Mouse (Mus musculus): ENCODE measurements at regions not wholly inside any gene's neighbourhood (a gene's known extent, or its start where the extent isn't known, plus 50 kb on each side); places are given as distances from the start of the nearest gene placed in this dataset.
"Not testable (repeated sequence)": the region's sequence is repeated elsewhere in the genome, so short reads cannot be mapped to it uniquely, and the experiment has no call there.

DNA sequence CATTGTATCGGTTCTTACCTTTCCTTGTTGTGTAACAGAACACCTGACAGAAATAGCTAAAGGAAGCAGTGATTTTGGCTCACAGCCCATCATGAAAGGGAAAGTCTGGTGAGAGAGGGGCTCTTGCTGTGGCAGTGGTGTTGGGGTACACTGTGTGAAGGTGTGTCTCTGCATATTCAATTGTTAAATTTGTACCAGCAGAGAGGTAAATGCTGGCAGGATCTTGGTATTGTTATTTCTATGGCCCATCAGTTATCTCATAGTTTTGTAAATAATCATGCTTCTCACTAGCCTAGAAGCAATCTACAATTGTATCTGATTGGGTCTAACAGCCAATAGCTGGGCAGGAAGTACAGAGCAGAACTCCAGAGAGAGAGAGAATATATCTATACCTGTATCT is 95.7 kb downstream of the Mfap3l start:
- no peak for DNase-seq (ENCODE audit: low spot score)

DNA sequence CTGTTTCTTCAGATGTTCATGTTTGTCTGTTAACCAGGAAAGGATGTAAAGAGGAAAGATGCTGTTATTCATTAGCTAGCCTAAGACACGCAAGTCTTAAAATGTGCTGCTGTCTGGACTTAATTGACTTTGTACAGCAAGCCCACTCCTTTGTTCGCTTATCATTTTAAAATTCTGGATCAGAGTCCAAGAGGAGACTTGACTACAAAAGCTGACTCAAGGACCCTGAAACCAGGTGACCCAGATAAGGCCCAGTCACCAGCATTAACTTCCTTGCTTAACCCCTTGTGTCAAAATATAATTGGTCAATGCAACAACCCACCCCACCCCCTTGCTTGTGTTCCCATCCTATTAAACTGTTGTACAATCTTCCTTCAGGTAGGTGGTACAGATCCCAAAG is 99.9 kb downstream of the Mfap3l start:
- DNase-seq (ENCODE audit: low spot score): no peak

DNA sequence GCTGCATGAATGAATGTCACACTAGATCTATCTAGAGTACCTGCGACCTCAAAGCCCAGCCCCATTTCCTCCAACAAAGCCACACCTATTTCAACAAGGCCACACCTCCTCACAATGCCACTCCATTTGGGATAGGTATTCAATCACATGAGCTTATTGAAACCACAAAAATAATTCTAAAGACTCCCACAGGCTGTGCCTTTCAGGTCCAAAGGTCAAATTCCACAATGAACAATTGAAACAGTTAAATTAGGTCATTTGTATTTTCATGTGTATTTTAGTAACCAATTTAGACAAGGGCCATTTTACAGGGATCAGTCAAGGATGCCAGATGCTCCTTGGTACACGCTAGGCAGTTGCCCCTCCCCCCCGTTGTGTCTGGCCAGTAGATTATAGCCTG is 103.3 kb downstream of the Mfap3l start:
- DNase-seq (ENCODE audit: low spot score): no peak

DNA sequence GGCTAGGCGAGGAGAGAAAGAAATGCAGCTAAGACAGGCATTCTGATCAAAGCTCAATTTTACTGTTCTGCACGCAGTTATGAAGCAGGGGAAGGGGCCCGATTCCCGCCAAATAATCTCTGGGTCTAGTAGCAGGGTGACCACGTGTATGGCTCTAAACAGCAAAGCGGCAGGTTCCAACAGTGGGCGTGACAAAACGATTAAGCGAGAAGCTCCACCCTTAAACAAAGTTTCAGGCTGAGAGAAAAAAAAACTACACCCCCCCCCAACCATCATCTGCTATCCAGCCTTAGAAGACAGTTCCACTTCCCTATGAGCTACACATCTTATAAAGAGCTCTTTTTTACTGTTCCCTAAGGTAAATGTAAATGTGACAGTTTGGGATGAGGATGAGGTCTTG is 103.8 kb downstream of the Mfap3l start:
- DNase-seq (ENCODE audit: low spot score): no peak

DNA sequence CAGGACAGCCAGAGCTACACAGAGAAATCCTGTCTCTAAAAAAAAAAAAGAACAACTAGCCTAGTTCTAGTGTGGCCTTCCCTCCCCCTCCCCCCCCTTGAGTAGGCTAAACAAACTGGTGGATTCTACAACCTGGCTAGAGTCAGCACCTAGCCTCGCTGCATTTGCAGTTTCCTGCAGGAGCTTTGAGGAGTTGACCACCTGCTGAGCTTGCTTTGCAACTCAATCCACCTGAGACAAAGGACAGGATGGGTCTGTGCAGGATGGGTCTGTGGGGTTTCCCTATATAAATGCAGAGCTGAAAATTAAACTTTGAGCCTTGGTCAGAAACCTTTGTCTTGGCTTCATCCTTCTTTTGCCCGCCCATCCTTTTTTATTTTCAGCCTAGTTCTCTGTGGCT is 104.3 kb downstream of the Mfap3l start:
- no peak for DNase-seq (ENCODE audit: low spot score)

DNA sequence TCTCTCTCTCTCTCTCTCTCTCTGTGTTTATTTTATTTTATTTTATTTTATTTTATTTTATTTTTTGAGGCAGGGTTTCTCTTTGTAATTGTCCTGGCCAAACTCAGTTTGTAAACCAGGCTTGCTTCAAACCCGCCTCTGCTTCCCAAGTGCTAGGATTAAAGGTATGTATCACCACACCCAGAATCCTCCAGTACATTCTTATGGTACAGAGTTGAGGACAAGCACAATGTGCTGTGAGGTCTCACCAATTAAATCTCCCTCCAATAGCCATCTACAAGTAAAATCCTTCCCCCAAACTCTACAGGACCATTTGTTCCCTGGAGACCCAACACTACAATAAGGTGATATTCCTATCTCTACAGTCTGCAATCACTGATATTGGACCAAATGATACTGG is 105.0 kb downstream of the Mfap3l start:
- DNase-seq (ENCODE audit: low spot score): no peak

DNA sequence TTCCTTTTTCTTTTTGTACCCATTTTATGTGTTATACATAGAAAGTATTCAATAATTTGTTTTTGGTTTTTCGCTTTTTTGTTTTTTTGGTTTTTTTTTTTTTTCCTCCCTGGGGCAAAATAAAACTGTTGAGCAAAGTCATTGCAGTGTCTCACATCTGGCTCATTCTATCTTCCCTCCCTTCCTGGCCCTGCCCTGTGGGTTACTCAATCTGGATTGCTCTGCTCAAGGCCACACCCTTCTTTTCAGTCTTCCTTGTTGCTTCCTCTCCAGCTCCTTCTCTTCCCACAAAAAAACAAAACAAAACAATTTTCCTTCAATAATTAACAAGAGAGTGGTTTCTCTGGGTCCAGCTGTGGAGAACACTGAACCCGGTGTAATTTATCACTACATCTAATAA is 113.2 kb downstream of the Mfap3l start:
- DNase-seq (ENCODE audit: low spot score): no peak

DNA sequence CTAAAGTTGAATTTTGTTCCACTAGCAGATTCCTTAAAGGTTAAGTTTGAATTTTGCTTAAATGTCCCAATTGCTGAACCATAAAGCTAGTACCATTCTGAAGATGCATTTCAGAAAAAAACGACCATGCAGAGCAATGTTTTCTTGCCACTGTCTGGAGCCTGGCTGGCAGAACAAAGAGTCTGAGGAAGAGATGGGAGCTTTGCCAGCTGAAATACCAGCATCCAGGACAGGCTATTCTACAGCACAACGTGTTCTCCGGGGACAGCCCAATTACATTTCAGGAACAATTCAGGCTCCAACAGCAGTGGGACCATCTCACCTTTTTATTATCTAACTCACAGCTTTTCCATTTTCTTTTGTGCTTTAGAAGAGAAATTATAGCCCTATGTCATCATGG is 113.9 kb downstream of the Mfap3l start:
- no peak for DNase-seq (ENCODE audit: low spot score)

DNA sequence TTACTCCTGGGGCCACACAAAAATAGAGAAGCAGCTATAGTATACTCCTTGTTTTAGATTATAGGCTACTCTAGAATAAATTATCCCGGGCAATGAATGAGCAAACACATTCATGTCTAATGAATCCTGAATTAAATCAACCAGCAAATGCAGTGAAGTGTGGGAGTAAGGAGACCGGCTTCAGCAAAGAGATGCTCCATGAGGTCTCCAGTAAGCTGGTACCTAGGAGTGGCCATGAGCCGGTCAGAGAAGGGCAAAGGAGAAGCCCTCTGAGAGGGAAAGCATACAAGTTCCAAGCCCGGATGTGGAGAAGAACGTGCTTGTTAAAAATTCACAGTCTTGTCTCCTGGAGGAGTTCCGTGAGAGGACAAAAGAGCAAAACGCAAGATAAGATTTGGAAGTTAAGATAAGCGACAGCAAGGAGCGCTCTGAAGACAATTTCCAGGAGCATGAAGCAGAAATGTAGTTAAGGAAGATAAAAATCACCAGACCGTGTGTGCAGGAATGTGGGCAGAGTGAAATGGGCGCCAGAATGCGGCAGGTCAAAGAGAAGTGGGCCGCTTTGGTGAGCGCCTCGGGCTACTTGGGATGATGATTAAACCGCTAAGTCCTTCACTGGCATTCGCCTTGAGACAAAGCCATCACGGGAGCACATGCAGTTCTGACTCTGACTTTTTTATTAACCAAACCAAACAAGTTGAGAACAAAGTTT is 123.2 kb downstream of the Mfap3l start:
- no peak for DNase-seq (ENCODE audit: low spot score)

DNA sequence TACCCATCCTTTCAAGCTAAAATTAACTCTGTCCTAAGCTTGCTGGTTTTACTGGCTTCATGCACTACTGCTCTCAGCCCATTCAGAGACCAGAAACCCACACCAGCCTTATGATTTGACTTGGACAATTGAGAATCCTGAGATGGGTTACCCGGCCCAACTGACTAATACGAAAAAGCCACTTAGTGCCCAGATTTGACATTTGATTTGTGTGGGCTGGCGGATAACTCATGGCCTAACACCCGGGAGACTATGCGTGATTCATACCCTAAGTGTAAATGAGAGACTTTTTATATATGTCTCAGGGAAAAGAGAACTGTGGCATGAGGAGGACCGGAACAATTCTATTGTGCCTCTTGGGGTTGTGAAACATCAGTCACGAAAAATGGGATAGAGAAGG is 126.3 kb upstream of the Hpf1 start:
- no peak for DNase-seq (ENCODE audit: low spot score)

DNA sequence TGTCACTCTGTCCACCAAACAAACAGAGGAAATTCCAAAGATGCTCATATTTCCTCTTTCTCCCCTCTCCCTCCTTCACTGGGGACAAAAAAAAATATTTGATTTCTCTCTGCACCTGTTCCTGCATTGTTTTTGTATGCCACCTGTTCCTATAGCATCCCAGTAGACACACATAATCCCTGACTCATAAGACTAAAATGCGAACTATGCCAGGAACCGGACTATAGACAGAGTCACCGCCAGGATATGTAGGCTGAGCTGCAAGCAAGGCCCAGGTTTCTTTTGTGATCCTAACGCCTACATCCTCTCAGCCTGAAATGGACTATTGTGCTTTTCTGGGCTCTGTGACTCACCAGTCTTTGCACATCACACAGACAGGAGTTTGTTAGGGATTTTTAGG is 116.9 kb upstream of the Hpf1 start:
- no peak for DNase-seq (ENCODE audit: low spot score)

DNA sequence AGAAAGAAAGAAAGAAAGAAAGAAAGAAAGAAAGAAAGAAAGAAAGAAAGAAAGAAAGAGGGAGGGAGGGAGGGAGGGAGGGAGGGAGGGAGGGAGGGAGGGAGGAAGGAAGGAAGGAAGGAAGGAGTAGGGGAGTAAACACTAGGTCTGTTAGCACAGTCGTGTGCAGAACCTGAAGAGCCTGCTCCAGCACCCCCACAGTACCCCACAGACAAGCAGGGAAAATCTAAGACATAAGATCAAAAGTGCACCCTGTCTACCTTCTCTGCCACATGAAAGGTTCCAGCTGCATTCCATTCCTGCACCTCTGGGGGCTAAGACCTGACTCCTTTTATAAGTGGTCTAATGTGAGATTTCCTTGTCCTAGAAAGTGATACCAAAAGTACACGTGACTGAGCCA is 114.0 kb upstream of the Hpf1 start:
- not testable (repeated sequence) for DNase-seq (ENCODE audit: low spot score)

DNA sequence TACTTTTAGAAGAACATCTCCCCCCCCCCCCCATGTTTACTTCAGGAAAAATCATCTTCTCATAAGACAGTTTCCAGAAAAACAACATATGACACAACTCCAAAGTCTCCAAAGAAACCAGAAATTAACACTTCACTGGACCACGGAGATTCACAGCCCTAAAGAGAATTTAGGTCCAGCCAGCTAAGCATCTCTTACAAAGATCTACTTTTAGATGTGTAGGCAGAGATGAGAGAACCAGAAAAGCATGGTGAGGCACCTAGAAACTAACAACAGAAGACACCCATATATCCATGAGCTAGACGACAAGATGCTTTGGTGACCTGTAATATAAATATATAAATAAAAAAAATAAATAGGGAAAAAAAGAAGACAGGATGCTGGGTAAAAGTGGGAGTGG is 105.2 kb upstream of the Hpf1 start:
- DNase-seq (ENCODE audit: low spot score): no peak

DNA sequence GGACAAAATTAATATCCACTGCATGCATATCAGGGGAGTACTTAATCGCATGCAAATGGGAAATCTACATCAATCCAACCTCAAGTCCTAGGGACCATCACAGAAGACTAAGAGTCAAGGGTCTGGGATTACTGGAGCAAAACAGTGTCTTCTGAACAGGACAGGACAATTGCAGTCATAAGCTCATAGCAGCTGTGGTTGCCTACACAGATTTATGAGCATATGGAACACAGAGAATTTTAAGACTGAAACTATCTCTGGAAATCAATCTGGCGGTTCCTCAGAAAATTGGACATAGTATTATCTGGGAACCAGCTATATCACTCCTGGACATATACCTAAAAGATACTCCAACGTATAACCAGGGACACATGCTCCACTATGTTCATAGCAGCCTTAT is 99.8 kb upstream of the Hpf1 start:
- DNase-seq (ENCODE audit: low spot score): no peak

DNA sequence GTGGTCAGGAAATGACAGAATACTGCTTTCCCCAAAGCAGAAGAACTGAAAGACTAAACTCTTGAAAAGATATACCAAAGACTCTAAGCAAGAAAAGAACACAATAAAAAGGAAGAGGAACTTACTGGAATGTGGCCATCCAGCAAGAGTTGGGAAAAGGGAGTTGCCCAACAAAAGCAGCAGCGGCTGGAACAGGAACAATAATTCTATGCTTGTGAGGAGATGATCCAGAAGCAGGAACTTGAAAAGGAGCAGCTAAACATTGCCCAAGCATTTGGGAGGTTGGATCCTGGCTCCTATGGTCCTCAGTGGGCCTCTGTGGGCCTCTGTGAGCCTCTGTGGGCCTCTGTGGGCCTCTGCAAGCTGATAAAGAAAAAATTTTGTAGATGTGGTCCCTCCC is 97.7 kb upstream of the Hpf1 start:
- DNase-seq (ENCODE audit: low spot score): no peak

DNA sequence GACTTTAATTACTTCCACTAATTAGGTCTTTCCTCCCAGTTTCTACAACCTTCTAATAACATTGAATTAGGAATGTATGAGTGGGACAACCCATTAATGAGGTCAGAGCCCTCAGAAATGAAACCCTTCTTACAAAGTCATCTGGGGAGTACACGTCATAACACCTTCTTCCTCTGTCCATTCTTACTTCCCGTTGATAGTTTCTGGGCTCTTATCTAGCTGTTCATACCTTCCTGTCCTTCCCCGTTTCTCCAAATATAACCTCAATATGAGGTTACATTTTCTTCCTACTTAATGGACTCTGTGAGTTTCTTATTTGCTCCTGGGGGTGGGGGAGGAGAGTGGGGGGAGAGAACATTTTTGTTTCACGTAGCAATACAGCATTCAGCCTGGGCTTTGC is 85.4 kb upstream of the Hpf1 start:
- no peak for DNase-seq (ENCODE audit: low spot score)

DNA sequence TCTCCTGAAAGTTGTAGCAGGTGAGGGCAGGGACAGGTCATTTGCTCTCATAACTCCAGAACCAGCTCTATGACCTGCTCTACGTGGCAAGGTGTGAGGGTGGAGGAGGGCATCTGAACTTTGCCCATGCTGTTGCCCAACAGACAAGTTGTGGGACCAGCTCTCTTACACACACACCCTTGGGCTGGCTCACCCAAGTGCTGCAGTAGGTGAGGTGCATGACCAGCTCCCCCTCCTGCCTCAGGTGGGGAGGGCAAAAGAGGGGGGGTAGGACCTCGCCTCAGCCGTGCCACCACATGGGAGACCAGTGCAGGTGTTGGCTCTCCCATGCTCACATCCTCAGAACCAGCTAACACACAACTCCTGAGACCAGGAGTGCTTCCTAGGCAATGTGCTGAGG is 83.4 kb upstream of the Hpf1 start:
- DNase-seq (ENCODE audit: low spot score): no peak

DNA sequence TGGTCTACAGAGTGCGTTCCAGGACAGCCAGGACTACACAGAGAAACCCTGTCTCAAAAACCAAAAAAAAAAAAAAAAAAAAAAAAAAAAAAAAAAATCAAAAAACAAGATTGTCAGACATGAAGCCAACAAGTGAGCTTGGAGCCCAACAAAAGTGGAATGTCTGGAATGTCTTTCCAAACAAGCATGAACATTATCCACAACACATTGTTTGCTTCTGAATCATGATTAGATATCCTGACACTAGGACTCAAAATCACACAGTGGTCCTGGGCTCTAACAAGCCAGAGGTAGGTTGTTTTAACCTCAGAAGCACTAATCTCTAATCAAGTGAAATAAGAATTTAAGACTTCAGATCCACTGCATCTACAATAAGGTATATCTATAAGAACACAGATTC is 80.4 kb upstream of the Hpf1 start:
- DNase-seq (ENCODE audit: low spot score): no peak

DNA sequence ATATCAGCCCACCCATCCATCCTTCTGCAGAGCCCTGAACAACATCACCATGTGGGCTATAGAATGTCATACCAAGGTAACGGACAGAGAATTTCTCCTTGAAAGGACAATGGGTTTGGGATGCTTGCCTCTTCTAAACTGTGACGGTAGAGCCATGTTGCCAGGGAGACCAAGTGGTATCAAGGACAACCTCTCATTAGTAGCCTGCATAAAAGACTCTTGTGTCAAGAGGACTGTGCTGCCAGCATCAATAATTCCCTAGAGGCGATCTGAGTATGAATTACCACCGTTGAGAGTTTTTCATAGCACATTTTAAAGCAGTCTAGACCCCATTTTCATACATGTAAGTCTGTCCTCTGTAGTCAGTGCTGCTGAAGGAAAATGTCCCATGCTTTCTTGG is 79.3 kb upstream of the Hpf1 start:
- peak; percentile 37 for DNase-seq (ENCODE audit: low spot score)

DNA sequence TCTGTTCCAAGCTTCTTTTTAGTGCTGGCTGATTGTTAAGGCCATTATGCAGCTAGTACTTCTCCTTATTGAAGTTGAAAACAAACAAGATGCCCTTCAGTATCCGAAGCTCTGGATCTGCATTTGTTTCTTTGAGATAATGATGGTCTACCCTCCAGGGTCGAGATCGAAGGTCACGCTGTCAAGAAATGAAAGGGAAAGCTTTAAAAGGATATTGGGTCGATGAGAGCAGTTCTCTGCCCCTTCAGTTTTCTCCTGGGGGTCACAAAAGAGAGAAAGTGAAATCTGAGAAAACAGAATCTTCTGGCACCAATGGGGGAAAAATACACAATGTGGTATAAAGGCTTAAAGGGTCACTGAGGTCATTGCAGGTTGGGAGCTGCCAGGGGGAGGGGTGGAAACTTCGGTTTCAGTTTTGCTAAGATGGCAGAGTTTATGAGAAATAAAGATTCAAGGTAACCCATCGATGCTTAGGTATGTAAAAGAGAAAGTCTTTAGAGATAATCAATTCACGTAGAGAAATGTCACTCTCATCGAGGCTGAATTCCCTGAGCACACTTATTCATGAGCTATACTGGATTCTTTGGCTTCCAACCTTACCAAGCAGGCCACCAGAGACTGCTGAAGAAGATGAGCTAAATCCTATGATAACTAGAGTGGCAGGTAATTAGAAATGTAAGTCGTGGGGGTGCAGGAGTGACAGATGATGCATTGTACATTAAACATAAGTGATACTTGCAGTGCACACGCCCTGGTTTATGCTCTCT is 64.4 kb upstream of the Hpf1 start:
- peak; percentile 42 for DNase-seq (ENCODE audit: low spot score)

DNA sequence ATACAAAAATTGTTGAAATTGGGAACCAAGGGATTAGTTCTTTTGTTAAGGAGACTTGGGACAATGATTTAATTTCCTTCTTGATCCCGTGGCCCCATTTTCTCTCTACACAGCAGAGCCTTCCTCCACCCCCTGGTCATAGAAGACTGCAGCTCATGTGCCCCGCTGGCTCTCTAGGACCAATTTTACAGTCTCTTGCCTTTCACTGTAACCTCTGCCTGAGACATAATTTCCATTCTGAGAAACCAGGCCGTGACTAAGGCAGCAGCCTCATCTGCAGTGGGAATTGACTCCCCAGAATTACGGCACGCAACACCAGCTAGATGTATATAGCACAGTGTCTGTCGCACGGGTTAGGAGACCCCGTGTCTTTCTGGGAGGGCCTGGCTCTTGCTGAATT is 63.0 kb upstream of the Hpf1 start:
- no peak for DNase-seq (ENCODE audit: low spot score)

DNA sequence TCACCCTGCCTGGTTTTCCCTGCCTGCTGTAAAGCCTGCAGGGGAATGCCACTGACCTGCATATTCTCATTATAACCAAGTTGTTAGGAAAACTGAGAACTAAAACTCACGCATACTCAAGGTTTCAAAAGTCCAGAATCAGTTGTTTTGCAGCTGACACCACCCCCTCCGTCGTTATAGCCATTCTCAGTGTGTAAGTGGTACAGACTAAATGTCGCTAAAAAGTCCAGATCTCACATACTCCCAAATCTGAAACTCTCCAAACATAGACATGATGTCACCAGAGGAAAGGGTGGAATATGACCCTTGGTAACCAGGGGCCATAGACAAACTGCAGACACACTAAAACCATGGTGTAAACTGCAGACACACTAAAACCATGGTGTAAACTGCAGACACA is 61.1 kb upstream of the Hpf1 start:
- DNase-seq (ENCODE audit: low spot score): no peak

DNA sequence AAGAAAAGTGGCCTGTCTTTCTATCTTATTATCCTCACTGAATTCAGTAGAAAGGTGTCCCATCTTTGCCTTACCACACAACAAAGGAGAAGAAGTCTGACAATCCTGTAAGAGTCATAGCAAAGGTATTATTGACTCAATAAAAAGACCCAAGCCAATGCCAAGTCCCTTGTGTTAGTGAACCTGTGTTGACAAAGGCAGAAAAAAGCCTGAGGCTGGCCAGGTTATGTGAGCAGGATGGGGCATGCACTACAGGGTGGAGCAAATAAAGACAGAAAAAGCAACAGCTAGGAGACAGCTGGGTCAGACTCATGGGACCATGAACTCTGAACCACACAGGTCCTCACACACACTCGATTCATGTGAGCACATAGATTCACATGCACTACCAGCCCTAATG is 59.7 kb upstream of the Hpf1 start:
- no peak for DNase-seq (ENCODE audit: low spot score)

DNA sequence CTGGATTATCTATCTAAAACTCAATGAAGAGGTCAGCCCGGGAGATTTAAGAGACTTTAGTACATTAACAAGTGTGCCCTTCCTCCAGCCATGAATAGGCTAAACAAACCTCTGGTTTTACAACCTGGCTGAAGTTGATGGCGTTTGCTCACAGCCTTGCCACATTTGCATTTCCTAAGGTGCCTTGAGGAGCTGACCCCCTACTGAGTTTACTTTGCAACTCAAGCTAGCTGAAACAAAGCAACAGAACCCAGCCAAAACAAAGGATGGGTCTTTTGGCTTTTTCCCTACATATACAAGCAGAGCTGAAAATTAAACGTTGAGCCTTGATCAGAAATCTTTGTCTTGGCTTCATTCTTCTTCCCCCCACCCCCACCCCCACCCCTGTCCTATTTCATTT is 51.7 kb upstream of the Hpf1 start:
- no peak for DNase-seq (ENCODE audit: low spot score)
